ENCODE assay signal across 12 mouse cellular contexts in the genomic region with DNA sequence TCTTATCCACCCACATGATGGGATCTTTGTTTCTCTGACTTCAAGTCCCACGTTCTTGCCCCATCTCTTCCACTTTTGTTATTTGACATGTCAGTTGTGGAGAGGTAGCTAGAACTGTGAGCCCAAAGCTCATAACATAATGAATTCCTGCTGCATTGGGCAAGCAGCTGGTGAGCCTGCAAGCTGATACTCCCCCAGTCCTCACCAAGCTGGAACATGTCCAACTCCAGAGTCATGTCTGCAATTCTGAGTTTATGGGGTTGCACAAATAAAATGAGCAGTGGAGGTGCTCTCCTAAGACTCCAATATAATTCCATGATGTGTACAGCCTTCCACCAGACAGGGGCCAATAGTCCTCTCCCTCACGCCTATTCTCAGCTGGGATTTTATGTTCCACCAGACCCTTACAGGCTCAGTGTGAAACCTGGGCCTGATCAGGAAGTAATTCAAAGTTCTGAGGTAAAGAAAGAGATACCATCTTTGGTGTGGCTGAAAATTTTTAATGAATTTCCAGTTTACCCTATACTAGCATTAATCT.
DNase-seq lines count a peak whose midpoint lies in the region.
"Had no signal": no experiment of that assay in that cellular context is flagged by ENCODE, and none has a peak within 500 bp of the region (broad histone marks: within the 10 kb centered on the region; RNA-seq: fewer than 3 reads in every experiment).

No protein-coding gene starts in this region.

- peak; percentile 41 to 43 for DNase-seq in cerebellum, postnatal 10 days
- no peak for DNase-seq in cerebellum, adult 18-20 months
- DNase-seq in layer of hippocampus, adult 18-20 months (ENCODE audit: low spot score in 2 of 2), result peak; percentile 13 to 51
- DNase-seq in layer of hippocampus, adult 9-10 months (ENCODE audit: low spot score), result no peak
- peak; percentile 58 for DNase-seq in 3T3-L1 (ENCODE audit: low read depth, low spot score)
- peak; percentile 22 for DNase-seq in fibroblast of lung, adult 2 months (ENCODE audit: low read depth)
- DNase-seq in ovary, postnatal 36 days (ENCODE audit: low spot score), result no peak
- no peak for DNase-seq in embryo, embryonic 9.5 days (ENCODE audit: extremely low spot score)
- DNase-seq: heart, adult 2 months; heart, postnatal 36 days; kidney, adult 11 months; liver, postnatal 0 days had no signal

Comparison
In these comparisons a context has a peak if more than half of its experiments do, and no peak if none do; other contexts are left out.
1. DNase-seq: peak in cerebellum, postnatal 10 days (2 of 2), layer of hippocampus, adult 18-20 months (2 of 2), 3T3-L1 (single experiment) and fibroblast of lung, adult 2 months (single experiment); none in cerebellum, adult 18-20 months (0 of 2), layer of hippocampus, adult 9-10 months (single experiment), ovary, postnatal 36 days (single experiment) and embryo, embryonic 9.5 days (single experiment).